9 mouse cellular contexts compared by ENCODE assay signal in genomic region chr7:107747954-107748353, GRCm38 (mm10). TPM values are rescaled to one million over a fixed set of nuclear protein-coding genes. Genes with fewer than 3 reads are reported as not detected.
DNase-seq lines count a peak whose midpoint lies in the region; ATAC-seq and TF ChIP-seq lines count a peak whose summit lies in the region.
"Had no signal": no experiment of that assay in that cellular context is flagged by ENCODE, and none has a peak within 500 bp of the region (broad histone marks: within the 10 kb centered on the region; RNA-seq: fewer than 3 reads in every experiment).

No protein-coding gene starts in this region.

- peak; percentile 45 for DNase-seq in kidney, adult 18-20 months
- peak; percentile 85 for DNase-seq in R1 (ENCODE audit: low read depth, low spot score)
- DNase-seq in cerebellum, postnatal 14 days: peak; percentile 72 to 85
- peak; percentile 51 to 65 for DNase-seq in heart, postnatal 36 days
- DNase-seq in left cerebral cortex, postnatal 14 days (ENCODE audit: low spot score in 2 of 2): peak; percentile 41 to 52
- peak; percentile 65 for DNase-seq in midbrain, postnatal 0 days (ENCODE audit: low spot score)
- DNase-seq in thymus, postnatal 0 days (ENCODE audit: low spot score): peak; percentile 79

- no peaks in the 10 kb centered on the region for H3K36me3 ChIP-seq in kidney, embryonic 14.5 days (ENCODE audit: control insufficient read depth, insufficient read depth, low read length)
- no peaks in the 10 kb centered on the region for H3K36me3 ChIP-seq in midbrain, postnatal 0 days (ENCODE audit: insufficient read depth, low read length)

- intact Hi-C loops in heart, postnatal 36 days (cut with DNase I): loop anchor here (2.0 to 5.0 kb wide), 2 partner anchors 34 to 87 kb away; no protein-coding TSS in a partner anchor
- intact Hi-C loops in left cerebral cortex, postnatal 14 days (cut with DNase I): loop anchor here (10.0 kb wide), 1 partner anchor 533 kb away; no protein-coding TSS in a partner anchor

- no peaks in the 10 kb centered on the region for H3K27me3 ChIP-seq in kidney, embryonic 14.5 days (ENCODE audit: control insufficient read depth, insufficient read depth, low read length)
- H3K27me3 ChIP-seq in midbrain, postnatal 0 days (ENCODE audit: insufficient read depth, low read length): no peaks in the 10 kb centered on the region
- H3K27me3 ChIP-seq: limb, embryonic 15.5 days had no signal

- H3K4me1 ChIP-seq in kidney, embryonic 14.5 days (ENCODE audit: control insufficient read depth, insufficient read depth, low read length): no peaks in the 10 kb centered on the region
- no peaks in the 10 kb centered on the region for H3K4me1 ChIP-seq in midbrain, postnatal 0 days (ENCODE audit: insufficient read depth, low read length)
- H3K4me1 ChIP-seq: limb, embryonic 15.5 days had no signal

- TF ChIP-seq CTCF in midbrain, postnatal 0 days (IDR thresholded peaks at IDR 0.05): peak; percentile 80

- no peaks in the 10 kb centered on the region for H3K9me3 ChIP-seq in kidney, embryonic 14.5 days (ENCODE audit: control insufficient read depth, low read length)
- H3K9me3 ChIP-seq in midbrain, postnatal 0 days (ENCODE audit: low read length): no peaks in the 10 kb centered on the region
- H3K9me3 ChIP-seq: limb, embryonic 15.5 days had no signal

- ATAC-seq in kidney, embryonic 14.5 days (ENCODE audit: low FRiP score, low TSS enrichment): no peak
- no peak for ATAC-seq in midbrain, postnatal 0 days (ENCODE audit: low FRiP score)

- H3K4me2 ChIP-seq in kidney, embryonic 14.5 days (replicated peaks; ENCODE audit: low read depth, low read length): no peak overlapping the region
- no peak overlapping the region for H3K4me2 ChIP-seq in midbrain, postnatal 0 days (ENCODE audit: low read depth, low read length, poor library complexity, severe bottlenecking)
- H3K4me2 ChIP-seq: limb, embryonic 15.5 days had no signal

- H3K9ac ChIP-seq in kidney, embryonic 14.5 days (ENCODE audit: low read depth, low read length): no peak overlapping the region
- no peak overlapping the region for H3K9ac ChIP-seq in midbrain, postnatal 0 days (replicated peaks; ENCODE audit: low read length, poor library complexity, severe bottlenecking)
- H3K9ac ChIP-seq: limb, embryonic 15.5 days had no signal

- no peak overlapping the region for H3K27ac ChIP-seq in kidney, embryonic 14.5 days (ENCODE audit: low read depth, low read length)
- no peak overlapping the region for H3K27ac ChIP-seq in midbrain, postnatal 0 days (ENCODE audit: low read depth, low read length)
- H3K27ac ChIP-seq: limb, embryonic 15.5 days had no signal

- H3K4me3 ChIP-seq in kidney, embryonic 14.5 days (ENCODE audit: low read length): no peak overlapping the region
- H3K4me3 ChIP-seq in midbrain, postnatal 0 days (ENCODE audit: low read depth, low read length): no peak overlapping the region
- H3K4me3 ChIP-seq: limb, embryonic 15.5 days had no signal

- 18% methylated on average over 2 of the region's 2 CpGs for WGBS in kidney, embryonic 14.5 days
- 19% methylated on average over 2 of the region's 2 CpGs for WGBS in midbrain, postnatal 0 days

RNA-seq across cellular contexts. Expression of gene Cyb5r2, which starts 9.9 kb away (rescaled TPM):
- polyA plus RNA-seq in kidney, embryonic 14.5 days (2014; fragmentation: Nextera tagmentation; extraction: Ambion mirVana): 0.10 and 0.30 TPM in 2 replicates
- not detected for total RNA-seq in heart, postnatal 36 days (2021)
- total RNA-seq in left cerebral cortex, postnatal 14 days (2021): not detected
- total RNA-seq in midbrain, postnatal 0 days (2014; rRNA removed): not detected in 2 replicates
- 0.47 and 0.60 TPM in 2 replicates for polyA plus RNA-seq in midbrain, postnatal 0 days (2015; fragmentation: Nextera tagmentation; extraction: Ambion mirVana)
- 0.08 and 0.10 TPM in 2 replicates for polyA plus RNA-seq in thymus, postnatal 0 days (2015; fragmentation: Nextera tagmentation; extraction: Ambion mirVana)

RNA-seq across cellular contexts. Expression of gene Ovch2, which starts 53.1 kb away (rescaled TPM):
- not detected in 2 replicates for polyA plus RNA-seq in kidney, embryonic 14.5 days (2014; fragmentation: Nextera tagmentation; extraction: Ambion mirVana)
- not detected for total RNA-seq in heart, postnatal 36 days (2021)
- total RNA-seq in left cerebral cortex, postnatal 14 days (2021): not detected
- not detected in 2 replicates for total RNA-seq in midbrain, postnatal 0 days (2014; rRNA removed)
- not detected in 2 replicates for polyA plus RNA-seq in midbrain, postnatal 0 days (2015; fragmentation: Nextera tagmentation; extraction: Ambion mirVana)
- not detected in 2 replicates for polyA plus RNA-seq in thymus, postnatal 0 days (2015; fragmentation: Nextera tagmentation; extraction: Ambion mirVana)
- polyA plus RNA-seq: limb, embryonic 15.5 days had no signal
